10 mouse cellular contexts compared by ENCODE assay signal in the genomic region with DNA sequence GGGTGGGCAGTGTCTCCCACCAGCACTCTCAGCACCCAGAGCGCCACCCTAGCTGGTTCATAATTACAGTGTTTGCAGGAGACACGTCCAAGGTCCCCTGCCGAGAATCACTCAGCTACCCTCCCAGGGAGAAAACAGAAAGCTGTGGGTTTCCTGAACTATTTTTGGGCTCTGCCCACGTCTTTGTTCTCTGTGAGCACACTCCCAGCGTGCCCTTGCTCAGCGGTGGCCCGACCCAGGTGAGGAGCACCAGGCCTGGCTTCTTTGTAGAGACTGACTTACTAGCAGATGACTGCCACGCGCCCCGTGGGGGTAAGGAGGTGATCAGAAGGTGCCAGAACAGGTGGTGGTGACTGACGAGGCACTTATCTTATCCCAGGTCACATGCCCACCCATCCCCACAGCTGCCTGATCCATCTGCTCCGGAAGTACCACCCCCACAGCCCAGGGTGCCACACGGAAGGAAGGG. TPM values are rescaled to one million over a fixed set of nuclear protein-coding genes. Genes with fewer than 3 reads are reported as not detected.
DNase-seq lines count a peak whose midpoint lies in the region; TF ChIP-seq lines count a peak whose summit lies in the region.
"Had no signal": no experiment of that assay in that cellular context is flagged by ENCODE, and none has a peak within 500 bp of the region (broad histone marks: within the 10 kb centered on the region; RNA-seq: fewer than 3 reads in every experiment).

No protein-coding gene starts in this region.

- H3K9ac ChIP-seq in MEL (ENCODE audit: control insufficient read depth, low read depth, low read length, poor library complexity, severe bottlenecking) = no peak overlapping the region
- H3K9ac ChIP-seq: liver, postnatal 0 days; neural tube, embryonic 15.5 days had no signal

- H3K9me3 ChIP-seq in MEL (replicated peaks; ENCODE audit: insufficient read depth, low read length) = no peaks in the 10 kb centered on the region
- H3K9me3 ChIP-seq: neural tube, embryonic 15.5 days had no signal

- peaks cover 3 to 28% of the 10 kb centered on the region in 2 experiments for H3K4me1 ChIP-seq in MEL (ENCODE audit: control insufficient read depth in 1 of 2, insufficient read depth in 2 of 2, low read length in 2 of 2)

- H3K4me3 ChIP-seq in MEL (ENCODE audit: control insufficient read depth in 1 of 2, insufficient read depth in 1 of 2, low read depth in 2 of 2, low read length in 2 of 2) = no peak overlapping the region
- H3K4me3 ChIP-seq: neural tube, embryonic 15.5 days had no signal

- no peaks in the 10 kb centered on the region for H3K27me3 ChIP-seq in MEL (ENCODE audit: control insufficient read depth in 1 of 2, insufficient read depth in 2 of 2, low read length in 2 of 2)
- H3K27me3 ChIP-seq: neural tube, embryonic 15.5 days had no signal

- TF ChIP-seq RAD21 in MEL (IDR thresholded peaks at IDR 0.05; ENCODE audit: low read depth, low read length) = no peak

- TF ChIP-seq CTCF in MEL (IDR thresholded peaks at IDR 0.05 in 2 of 3, conservative IDR thresholded peaks at IDR 0.05 in 1 of 3; ENCODE audit: control insufficient read depth in 1 of 3, insufficient read depth in 1 of 3, low read depth in 2 of 3, low read length in 3 of 3, poor library complexity in 1 of 3, severe bottlenecking in 1 of 3) = no peak

- TF ChIP-seq EP300 in MEL (IDR thresholded peaks at IDR 0.05; ENCODE audit: low read depth in 1 of 2, low read length in 2 of 2) = no peak

- TF ChIP-seq POLR2A in MEL (IDR thresholded peaks at IDR 0.05; ENCODE audit: control insufficient read depth in 1 of 2, insufficient read depth in 1 of 2, low read depth in 1 of 2, low read length in 2 of 2, poor library complexity in 1 of 2) = no peak

- peak; percentile 61 for DNase-seq in layer of hippocampus, adult 9-11 months
- DNase-seq in layer of hippocampus, adult 9-10 months (ENCODE audit: low spot score) = no peak
- DNase-seq in MEL (ENCODE audit: low read depth, low spot score) (no peak), MN1 (ENCODE audit: low spot score) (no peak)
- peak; percentile 40 for DNase-seq in induced T-regulatory cell, adult 2 months (ENCODE audit: low read depth)
- peak; percentile 44 for DNase-seq in thymus, postnatal 0 days (ENCODE audit: low spot score)
- no peak for DNase-seq in gastrocnemius, adult 8-10 months (ENCODE audit: low spot score in 2 of 2)
- DNase-seq: layer of hippocampus, postnatal 36 days; liver, postnatal 0 days had no signal

- H3K36me3 ChIP-seq in MEL (ENCODE audit: control insufficient read depth in 1 of 2, insufficient read depth in 2 of 2, low read length in 2 of 2) = peaks cover 0 to 9% of the 10 kb centered on the region in 2 experiments; a peak in 2 of 4 replicates
- H3K36me3 ChIP-seq: neural tube, embryonic 15.5 days had no signal

- no peaks in the 10 kb centered on the region for H3K79me2 ChIP-seq in MEL (ENCODE audit: control insufficient read depth, insufficient read depth, low read length, poor library complexity)

- H3K27ac ChIP-seq in MEL (ENCODE audit: control insufficient read depth, low read depth, low read length) = no peak overlapping the region
- H3K27ac ChIP-seq: neural tube, embryonic 15.5 days had no signal

TF ChIP-seq in MEL, 35 proteins besides CTCF, POLR2A, EP300 and RAD21:
- TF ChIP-seq ETS1 (IDR thresholded peaks at IDR 0.05; ENCODE audit: low read depth, low read length) (0 out of 2 replicates have a peak, but pooled peaks have one; percentile 15), GATA1 (IDR thresholded peaks at IDR 0.05; ENCODE audit: low read depth, low read length) (no peak), SMC3 (IDR thresholded peaks at IDR 0.05; ENCODE audit: low read depth, low read length) (no peak), TCF12 (IDR thresholded peaks at IDR 0.05; ENCODE audit: low read depth, low read length) (peak; percentile 44; the same call in 1 of the 2 replicates), SIN3A (IDR thresholded peaks at IDR 0.05; ENCODE audit: low read length) (no peak), USF1 (IDR thresholded peaks at IDR 0.05; ENCODE audit: low read depth, low read length) (peak; percentile 59; the same call in 1 of the 2 replicates)

RNA-seq across cellular contexts. Expression of gene Kcnb1, which starts 50.1 kb away (rescaled TPM):
- 0.39 and 0.69 TPM in 2 replicates for total RNA-seq in MEL (2012; rRNA removed)
- 1 to 10 TPM in 1 of 2 experiments, not detected in 1; 3.6 TPM for polyA plus RNA-seq in MEL (2012; ENCODE audit: insufficient read depth in 1 of 2, insufficient read length in 2 of 2, low read depth in 1 of 2, low replicate concordance in 2 of 2, missing spikeins in 1 of 2)
- 0.36 and 0.55 TPM in 2 replicates for polyA plus RNA-seq in thymus, postnatal 0 days (2015; fragmentation: Nextera tagmentation; extraction: Ambion mirVana)
- total RNA-seq in gastrocnemius, adult 8-10 months (2022) = 10 to 100 TPM; 15.8 to 28.1 (median 25.7) TPM

Comparison
In these comparisons a context has a peak if more than half of its experiments do, and no peak if none do; other contexts are left out.
1. DNase-seq: peak in layer of hippocampus, adult 9-11 months (single experiment), induced T-regulatory cell, adult 2 months (single experiment) and thymus, postnatal 0 days (single experiment); none in layer of hippocampus, adult 9-10 months (single experiment), MEL (single experiment), MN1 (single experiment) and gastrocnemius, adult 8-10 months (0 of 2).